Mouse (Mus musculus) liver, embryonic 14 days (tissue): ENCODE measurements around the gene Ano3. TPM values are rescaled to one million over a fixed set of nuclear protein-coding genes. Genes with fewer than 3 reads are reported as not detected.

Experiments used
- polyA plus RNA-seq: library from polyadenylated mRNA; depleted of rRNA; stranded (reverse); fragments of >200 nt; gene quantifications from 2 replicates; pipeline ENCODE4 v1.2.3, GENCODE M21; 2012; rRNA removed

The Ano3 gene
- polyA plus RNA-seq: under 0.01 and 0.01 TPM in 2 replicates

GRCm38 (mm10) chr2:110950823-110951222, at the start of gene Ano3:
Gene Ano3, minus strand, starts transcription at chr2:110950923.

GRCm38 (mm10) chr2:110721290-110721753, 229.4 kb downstream of the Ano3 start, which contains the start of gene Muc15:
Gene Muc15, plus strand, starts transcription at chr2:110721340.

Other genes with a start within 250 kb of the Ano3 start
- gene Muc15, start 229.6 kb downstream of the Ano3 start, polyA plus RNA-seq: not detected in 2 replicates
- not detected in 2 replicates for gene Gm13941, start 155.1 kb upstream of the Ano3 start, polyA plus RNA-seq
- gene Gm15130, start 202.0 kb upstream of the Ano3 start, polyA plus RNA-seq: not detected in 2 replicates